Mouse (Mus musculus): ENCODE measurements around the gene Zfp687.
"Not testable (repeated sequence)": the region's sequence is repeated elsewhere in the genome, so short reads cannot be mapped to it uniquely, and the experiment has no call there.

Zfp687 gene

DNA sequence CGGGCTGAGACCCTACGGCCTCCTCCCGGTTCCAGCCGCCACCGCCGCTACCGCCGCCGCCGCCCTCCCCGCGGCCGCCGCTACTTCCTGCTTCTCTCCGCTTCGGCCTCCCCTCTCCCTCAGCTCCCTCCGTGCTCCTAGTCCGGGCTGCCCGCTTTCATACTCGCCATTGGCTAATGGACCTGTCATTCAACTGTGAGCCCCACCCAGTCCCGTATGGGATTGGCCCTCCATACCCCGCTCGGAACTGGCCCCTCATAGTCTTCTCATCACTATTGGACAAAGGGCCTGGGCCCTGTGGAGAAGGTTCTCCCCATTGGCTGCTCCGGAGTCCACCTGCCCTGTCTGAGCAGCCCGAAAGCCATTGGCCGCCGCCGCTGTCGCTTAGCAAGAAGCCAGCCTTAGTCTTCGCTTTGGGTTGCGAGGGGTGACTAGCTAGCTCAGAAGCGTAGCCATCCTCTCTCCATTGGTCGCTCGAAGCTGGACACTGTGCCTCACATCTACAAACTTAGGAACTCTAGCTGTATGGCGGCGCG lies at the start of gene Zfp687:
Gene Zfp687, minus strand, starts transcription at position 112 of the 536 bp plus-strand sequence.
- peak; percentile 100 for DNase-seq (ENCODE audit: low spot score)

DNA sequence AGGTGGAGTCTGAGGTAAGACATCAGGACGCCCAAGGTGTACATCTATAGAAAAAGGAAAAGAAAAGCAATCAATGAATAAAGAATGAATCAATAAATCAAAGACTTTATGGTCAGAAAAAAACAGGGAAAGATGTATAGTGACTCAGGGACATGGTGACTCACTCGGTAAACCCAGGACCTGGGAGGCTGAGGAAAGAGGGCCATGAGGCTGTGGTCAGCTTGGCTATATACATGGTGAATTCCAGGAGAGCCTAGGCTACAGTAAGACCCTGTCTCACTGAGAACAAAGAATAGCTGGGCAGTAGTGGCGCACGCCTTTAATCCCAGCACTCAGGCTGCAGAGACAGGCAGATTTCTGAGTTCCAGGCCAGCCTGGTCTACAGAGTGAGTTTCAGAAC lies 48.5 kb upstream of the Zfp687 start:
- no peak for DNase-seq (ENCODE audit: low spot score)

GRCm38 (mm10) chr3:95058078-95058477 lies 42.8 kb upstream of the Zfp687 start:
- DNase-seq (ENCODE audit: low spot score): no peak

- DNase-seq (ENCODE audit: low spot score): no peak
These were observed 41.0 kb upstream of the Zfp687 start for GRCm38 (mm10) chr3:95056275-95056674.

DNA sequence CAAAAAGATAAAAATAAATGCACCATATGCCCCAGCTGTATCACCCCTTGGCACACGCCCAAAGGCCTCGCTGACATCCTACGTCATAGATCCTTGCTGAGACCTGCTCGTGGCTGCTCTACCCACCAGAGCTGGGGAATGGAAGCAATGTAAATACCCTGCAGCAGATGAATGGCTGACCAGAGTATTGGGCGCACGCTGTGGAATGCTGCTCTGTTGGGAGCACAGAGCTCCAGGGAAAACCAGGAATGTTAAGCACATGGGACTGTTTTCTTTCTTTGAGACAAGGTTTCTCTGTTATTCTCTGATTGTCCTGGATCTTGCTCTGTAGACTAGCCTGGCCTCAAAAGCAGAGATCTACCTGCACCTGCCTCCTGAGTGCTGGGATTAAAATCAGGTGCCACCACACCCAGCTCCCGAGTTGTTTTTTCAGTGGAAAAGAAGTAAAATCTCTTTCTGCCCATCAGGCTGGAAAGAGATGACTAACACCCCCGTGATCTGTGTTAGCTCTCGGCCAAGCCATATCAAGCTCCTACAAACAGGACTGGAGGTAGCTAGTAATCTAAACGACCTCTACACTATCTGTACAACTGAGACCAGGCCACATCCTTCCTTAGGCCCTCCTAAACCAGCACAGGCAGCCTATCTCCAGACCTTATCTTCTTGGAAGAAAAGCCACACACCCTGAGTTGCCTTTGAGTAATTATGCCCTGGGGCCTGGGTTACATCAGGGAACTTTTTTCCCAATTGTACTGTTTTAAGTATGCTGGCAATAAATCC lies 39.4 kb upstream of the Zfp687 start:
- peak; percentile 65 for DNase-seq (ENCODE audit: low spot score)

DNA sequence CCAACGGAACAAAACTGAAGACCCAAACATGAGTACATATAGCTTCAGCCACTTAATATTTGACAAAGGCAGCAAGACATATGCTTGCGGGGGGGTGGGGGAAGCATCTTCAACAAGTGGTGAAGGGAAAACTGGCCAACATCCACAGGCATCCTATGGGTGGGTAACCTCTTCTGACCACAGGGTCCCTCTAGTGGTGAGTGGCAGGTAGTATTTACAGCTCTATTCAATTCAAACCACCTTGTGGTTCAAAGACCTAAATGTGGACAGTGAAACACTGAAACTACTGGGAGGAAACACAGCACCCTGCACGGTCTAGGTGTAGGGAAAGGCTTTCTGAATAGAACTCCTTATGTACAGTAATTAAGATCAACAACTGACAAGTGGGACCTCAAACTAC lies 38.5 kb upstream of the Zfp687 start:
- DNase-seq (ENCODE audit: low spot score): peak; percentile 22

DNA sequence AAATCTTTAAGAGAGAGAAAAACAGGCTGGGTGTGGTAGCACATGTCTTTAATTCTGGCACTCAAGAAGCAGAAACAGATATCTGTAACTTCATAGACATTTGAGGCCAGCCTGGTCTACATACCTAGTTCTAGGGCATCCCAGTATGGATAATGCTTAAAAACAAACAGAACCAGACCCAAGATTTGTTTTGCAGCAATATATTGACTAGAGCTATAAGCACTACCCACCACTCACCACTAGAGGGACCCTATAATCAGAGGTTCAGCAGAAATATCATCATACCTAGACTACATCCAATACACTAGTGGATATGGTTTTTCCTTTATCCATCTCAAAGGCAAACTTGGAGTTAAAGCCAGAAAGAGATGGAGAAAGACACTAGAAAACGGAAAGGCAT lies 37.7 kb upstream of the Zfp687 start:
- DNase-seq (ENCODE audit: low spot score): no peak

DNA sequence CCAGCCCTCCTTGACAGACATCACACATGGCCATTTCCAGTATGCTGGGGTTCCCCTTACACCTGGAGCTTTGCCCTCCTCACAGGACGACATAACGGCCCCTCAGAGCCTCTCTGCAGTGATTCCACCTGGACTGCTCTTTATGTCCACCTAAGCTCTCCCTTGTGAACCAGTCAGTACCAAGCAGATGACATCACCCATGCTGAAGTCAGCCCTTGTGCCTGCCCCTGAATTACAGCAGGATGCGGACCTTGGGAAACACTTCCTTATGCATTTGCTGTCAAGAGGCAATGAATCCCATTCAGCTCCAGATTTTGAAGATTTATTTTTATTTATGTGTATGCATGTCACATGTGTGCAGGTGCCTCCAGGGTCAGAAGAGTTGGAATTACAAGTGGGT lies 32.7 kb upstream of the Zfp687 start:
- DNase-seq (ENCODE audit: low spot score): no peak

GRCm38 (mm10) chr3:95046462-95047057 lies 31.3 kb upstream of the Zfp687 start:
- no peak for DNase-seq (ENCODE audit: low spot score)

- no peak for DNase-seq (ENCODE audit: low spot score)
These were observed 28.0 kb upstream of the Zfp687 start for GRCm38 (mm10) chr3:95043251-95043650.

- DNase-seq (ENCODE audit: low spot score): no peak
These were observed 27.6 kb upstream of the Zfp687 start for GRCm38 (mm10) chr3:95042838-95043229.

- DNase-seq (ENCODE audit: low spot score): peak; percentile 98
These were observed 27.1 kb upstream of the Zfp687 start, which contains the start of gene Psmd4 for GRCm38 (mm10) chr3:95042166-95042837. TSS of gene Psmd4 (minus strand) at chr3:95042614.

DNA sequence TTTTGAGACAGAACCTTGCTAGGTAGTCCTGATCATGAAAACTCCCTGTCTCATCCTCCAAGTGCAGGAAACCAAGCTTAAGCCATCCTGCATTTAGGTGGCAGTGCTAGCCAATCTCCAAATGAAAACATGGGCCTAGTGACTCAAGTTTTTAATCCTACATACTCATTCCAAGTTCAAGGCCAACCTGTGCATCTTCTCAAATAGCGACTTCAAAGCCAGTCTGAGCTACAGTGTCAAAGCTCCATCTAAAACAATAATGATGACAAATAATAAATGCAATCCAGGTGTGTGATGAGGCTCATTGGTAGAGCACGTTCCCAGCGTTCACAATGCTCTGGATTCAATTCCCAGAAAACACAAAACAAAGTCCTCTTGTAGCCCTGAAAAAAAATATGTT lies 26.4 kb upstream of the Zfp687 start:
- no peak for DNase-seq (ENCODE audit: low spot score)

GRCm38 (mm10) chr3:95029953-95030352 lies 14.7 kb upstream of the Zfp687 start:
- no peak for DNase-seq (ENCODE audit: low spot score)

DNA sequence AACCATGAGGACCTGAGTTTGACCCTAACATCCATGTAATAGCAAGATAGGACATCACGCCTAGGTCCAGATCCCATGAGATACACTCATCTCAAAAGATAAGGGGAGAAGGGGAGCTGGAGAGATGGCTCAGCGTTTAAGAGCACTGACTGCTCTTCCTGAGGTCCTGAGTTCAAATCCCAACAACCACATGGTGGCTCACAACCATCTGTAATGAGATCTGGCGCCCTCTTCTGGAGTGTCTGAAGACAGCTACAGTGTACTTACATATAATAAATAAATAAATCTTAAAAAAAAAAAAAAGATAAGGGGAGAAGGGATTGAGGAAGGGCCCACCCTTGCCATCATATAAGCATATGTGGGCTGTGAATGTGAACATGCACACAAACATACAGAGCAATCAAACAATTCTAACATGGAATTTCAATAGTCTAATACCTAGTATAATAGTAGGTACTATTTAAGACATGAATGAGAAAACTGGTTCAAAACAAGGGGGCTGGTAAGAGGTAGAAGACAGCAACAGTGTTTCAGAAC lies 14.1 kb upstream of the Zfp687 start:
- DNase-seq (ENCODE audit: low spot score): not testable (repeated sequence)

- no peak for DNase-seq (ENCODE audit: low spot score)
These were observed 13.4 kb upstream of the Zfp687 start for GRCm38 (mm10) chr3:95028603-95029002.

DNA sequence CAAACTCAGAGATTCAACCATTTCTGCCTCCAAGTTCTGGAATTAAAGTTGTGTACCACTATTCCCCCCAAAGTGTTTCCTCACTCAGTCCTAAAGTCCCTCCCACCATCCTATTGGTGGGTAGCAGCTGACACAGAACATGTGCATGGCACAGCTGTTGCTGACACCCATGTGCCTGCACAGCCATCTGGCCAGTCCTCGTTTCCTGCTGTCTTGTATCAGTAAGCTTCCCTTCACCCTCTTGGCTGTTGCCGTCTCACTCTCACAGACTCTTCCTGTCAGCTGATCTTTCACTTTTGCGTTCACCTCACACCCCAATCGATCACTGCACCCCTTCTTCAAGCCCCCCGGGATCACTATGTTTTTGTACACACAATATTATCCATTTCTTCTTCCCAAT lies 12.5 kb upstream of the Zfp687 start:
- no peak for DNase-seq (ENCODE audit: low spot score)

DNA sequence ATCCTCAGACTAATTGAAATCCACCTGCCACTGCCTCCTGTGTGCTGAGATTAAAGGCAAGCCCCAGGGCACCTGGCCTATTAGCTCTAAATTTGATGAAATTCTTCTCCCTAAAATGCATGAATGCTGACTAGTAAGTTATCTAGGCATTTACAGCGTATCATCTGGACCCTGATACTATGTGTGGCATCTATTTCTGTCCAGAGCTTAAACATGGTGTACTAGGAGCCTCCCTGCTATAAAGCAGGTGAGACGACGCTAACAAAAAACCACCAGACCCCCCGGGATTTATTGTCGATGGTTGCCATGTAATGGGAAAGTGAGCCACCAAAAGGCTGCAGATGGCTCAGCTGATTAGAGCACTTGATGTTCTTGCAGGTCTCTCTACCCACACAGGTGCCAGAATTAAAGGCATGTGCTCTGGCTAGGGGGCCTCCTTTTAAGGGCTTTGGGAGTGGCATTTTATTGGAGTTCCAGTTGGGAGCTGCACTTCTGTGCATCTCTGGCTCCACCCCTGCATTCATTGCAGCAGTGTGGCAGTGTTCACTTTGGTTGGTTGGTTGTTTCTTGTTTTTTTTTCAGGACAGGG lies 11.9 kb upstream of the Zfp687 start:
- no peak for DNase-seq (ENCODE audit: low spot score)

- DNase-seq (ENCODE audit: low spot score): no peak
These were observed 10.0 kb upstream of the Zfp687 start for GRCm38 (mm10) chr3:95025202-95025601.

DNA sequence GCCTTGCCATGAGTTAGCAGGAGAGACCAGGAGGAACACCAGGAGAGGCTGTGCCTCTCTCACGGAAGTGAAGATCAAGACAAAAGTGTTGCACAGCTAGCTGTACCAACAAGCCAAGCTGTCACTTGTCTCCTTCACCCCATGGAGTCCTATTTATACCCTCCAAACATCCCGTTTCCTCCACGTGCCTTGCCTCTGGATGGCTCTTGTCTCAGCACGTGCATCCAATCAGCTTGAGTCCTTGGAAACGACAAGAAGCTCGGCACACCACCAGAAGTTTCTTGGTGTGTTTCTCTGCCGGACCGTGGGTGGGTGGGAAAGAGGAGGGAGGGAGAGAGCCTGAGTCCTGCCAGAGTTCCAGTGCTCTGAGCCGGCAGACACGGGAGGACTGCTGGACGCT lies 9.3 kb upstream of the Zfp687 start:
- no peak for DNase-seq (ENCODE audit: low spot score)

GRCm38 (mm10) chr3:95020956-95021355 lies 5.7 kb upstream of the Zfp687 start:
- DNase-seq (ENCODE audit: low spot score): not testable (repeated sequence)

DNA sequence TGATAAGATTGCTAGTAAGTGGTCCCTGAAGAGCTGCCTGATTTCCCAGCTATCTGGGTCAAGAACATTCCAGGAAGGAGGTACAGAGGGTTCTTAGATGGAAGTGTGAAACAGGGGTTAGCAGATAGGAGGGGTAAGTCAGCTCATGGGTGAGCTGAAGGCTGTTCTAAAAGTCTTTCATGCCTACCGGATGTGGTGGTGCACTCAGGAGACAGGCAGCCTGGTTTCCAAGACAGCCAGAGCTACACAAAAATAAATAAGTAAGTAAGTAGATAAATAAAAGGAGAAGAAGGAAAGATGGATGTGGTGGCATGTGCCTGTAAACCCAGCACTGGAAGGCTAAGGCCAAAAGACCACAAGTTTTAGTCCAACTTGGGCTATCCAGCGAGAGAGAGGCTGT lies 3.5 kb upstream of the Zfp687 start:
- DNase-seq (ENCODE audit: low spot score): no peak

Data from yolk sac, embryonic 10.5 days (tissue).